Mouse (Mus musculus) forebrain, postnatal 0 days (tissue): ENCODE measurements around the gene St3gal6. TPM values are rescaled to one million over a fixed set of nuclear protein-coding genes. Genes with fewer than 3 reads are reported as not detected.
"Not testable (repeated sequence)": the region's sequence is repeated elsewhere in the genome, so short reads cannot be mapped to it uniquely, and the experiment has no call there.

Source experiments
- ATAC-seq: fragments of 200-750 bp; cut with Nextera tagmentation; 2 replicates; pipeline ENCODE4 v1.8.0; 2017; ENCODE audit warnings: mild to moderate bottlenecking, moderate library complexity
- DNase-seq: peaks from one replicate; pipeline ENCODE4 v3.0.0-alpha.2; 2015
- H3K27ac ChIP-seq: fragments of 300-500 bp; sonication (generic); 2 replicates; pipeline ENCODE4 v1.5.1; 2014; ENCODE audit warnings: low read depth, mild to moderate bottlenecking, antibody characterized with exemption, low read length, moderate library complexity, mixed read lengths
- H3K27me3 ChIP-seq: fragments of 300-500 bp; sonication (generic); 2 replicates; pipeline ENCODE4 v1.6.1; 2014; ENCODE audit warnings: mild to moderate bottlenecking, low read length, mixed read lengths; ENCODE audit not compliant: insufficient read depth
- H3K36me3 ChIP-seq: fragments of 300-500 bp; sonication (generic); 2 replicates; pipeline ENCODE4 v1.6.1; 2014; ENCODE audit warnings: mild to moderate bottlenecking, moderate library complexity; ENCODE audit not compliant: insufficient read depth
- H3K4me1 ChIP-seq: fragments of 300-500 bp; sonication (generic); 2 replicates; pipeline ENCODE4 v1.6.1; 2014; ENCODE audit warnings: antibody characterized with exemption; ENCODE audit not compliant: insufficient read depth
- H3K4me2 ChIP-seq: fragments of 300-500 bp; sonication (generic); 2 replicates; pipeline ENCODE4 v1.6.1; 2014; ENCODE audit warnings: low read depth, mild to moderate bottlenecking, moderate library complexity
- H3K4me3 ChIP-seq: fragments of 300-500 bp; sonication (generic); 2 replicates; pipeline ENCODE4 v1.5.1; 2014; ENCODE audit warnings: low read depth, low read length, mixed read lengths
- H3K9ac ChIP-seq: fragments of 300-500 bp; sonication (generic); 2 replicates; pipeline ENCODE4 v1.6.1; 2014; ENCODE audit warnings: mild to moderate bottlenecking
- H3K9me3 ChIP-seq: fragments of 300-500 bp; sonication (generic); 2 replicates; pipeline ENCODE4 v1.6.1; 2016; ENCODE audit warnings: low read length
- CTCF ChIP-seq: sonication (generic); IDR thresholded peaks from 2 replicates; pipeline ENCODE4 v1.5.1; 2016; ENCODE audit warnings: antibody characterized with exemption, control low read depth, low read depth
- WGBS: fragments of 180-500 bp; shearing (Covaris S2); extraction: QIAGEN DNeasy Blood & Tissue Kit; methylation state at CpG from one replicate; pipeline ENCODE4 v1.1.7; 2014; 5-methylcytosine and 5-hydroxymethylcytosine counted together
- polyA plus RNA-seq: library from polyadenylated mRNA; unstranded; fragments of >200 nt; fragmentation: Nextera tagmentation; extraction: Ambion mirVana; gene quantifications from 2 replicates; pipeline ENCODE4 v1.2.1, GENCODE M21; 2015
- total RNA-seq: library from RNA; depleted of rRNA; stranded (reverse); fragments of >200 nt; gene quantifications from 2 replicates; pipeline ENCODE4 v1.2.3, GENCODE M21; 2014

St3gal6 gene
- total and polyA plus RNA-seq, 2 experiments from 2014 or later, result 12.6 to 14.9 TPM

GRCm38 (mm10) chr16:58464051-58464450, 60.0 kb downstream of the St3gal6 start:
- Histone ChIP-seq H3K27ac (no peak overlapping the region), H3K9me3 (no peaks in the 10 kb centered on the region), H3K27me3 (no peaks in the 10 kb centered on the region), H3K36me3 (peaks cover 42% of the 10 kb centered on the region), H3K4me3 (no peak overlapping the region), H3K4me1 (no peaks in the 10 kb centered on the region), H3K9ac (no peak overlapping the region), H3K4me2 (no peak overlapping the region)
- no peak for DNase-seq
- TF ChIP-seq CTCF, result no peak
- WGBS, result 93% methylated on average over 14 of the region's 14 CpGs
- no peak for ATAC-seq

DNA sequence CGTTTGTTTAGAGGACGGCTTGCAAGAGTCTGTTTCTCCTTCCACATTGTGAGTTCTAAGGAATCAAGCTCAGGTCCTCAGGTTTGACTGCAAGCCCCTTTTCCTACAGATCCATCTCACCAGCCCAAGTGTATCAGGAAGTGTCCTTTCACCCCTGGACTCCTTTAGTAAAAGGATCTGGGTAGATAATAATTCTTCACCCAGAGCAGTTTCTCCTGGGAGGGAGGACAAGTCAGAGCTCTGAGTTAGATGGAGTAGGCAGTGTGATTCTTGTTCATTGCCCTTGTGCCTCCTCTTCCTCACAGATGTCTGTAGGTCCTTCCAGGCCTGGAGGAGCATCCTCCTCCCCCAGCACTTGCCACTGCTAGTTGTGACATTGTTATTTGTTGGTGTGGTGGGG, 61.5 kb downstream of the St3gal6 start:
- H3K4me1 ChIP-seq, result no peaks in the 10 kb centered on the region
- no peak overlapping the region for H3K27ac ChIP-seq
- no peak overlapping the region for H3K4me3 ChIP-seq
- no peak overlapping the region for H3K9ac ChIP-seq
- H3K36me3 ChIP-seq, result peaks cover 48% of the 10 kb centered on the region
- ATAC-seq, result no peak
- no peak for DNase-seq
- 94% methylated on average over 2 of the region's 2 CpGs for WGBS
- no peaks in the 10 kb centered on the region for H3K27me3 ChIP-seq
- H3K9me3 ChIP-seq, result no peaks in the 10 kb centered on the region
- TF ChIP-seq CTCF, result no peak
- no peak overlapping the region for H3K4me2 ChIP-seq

DNA sequence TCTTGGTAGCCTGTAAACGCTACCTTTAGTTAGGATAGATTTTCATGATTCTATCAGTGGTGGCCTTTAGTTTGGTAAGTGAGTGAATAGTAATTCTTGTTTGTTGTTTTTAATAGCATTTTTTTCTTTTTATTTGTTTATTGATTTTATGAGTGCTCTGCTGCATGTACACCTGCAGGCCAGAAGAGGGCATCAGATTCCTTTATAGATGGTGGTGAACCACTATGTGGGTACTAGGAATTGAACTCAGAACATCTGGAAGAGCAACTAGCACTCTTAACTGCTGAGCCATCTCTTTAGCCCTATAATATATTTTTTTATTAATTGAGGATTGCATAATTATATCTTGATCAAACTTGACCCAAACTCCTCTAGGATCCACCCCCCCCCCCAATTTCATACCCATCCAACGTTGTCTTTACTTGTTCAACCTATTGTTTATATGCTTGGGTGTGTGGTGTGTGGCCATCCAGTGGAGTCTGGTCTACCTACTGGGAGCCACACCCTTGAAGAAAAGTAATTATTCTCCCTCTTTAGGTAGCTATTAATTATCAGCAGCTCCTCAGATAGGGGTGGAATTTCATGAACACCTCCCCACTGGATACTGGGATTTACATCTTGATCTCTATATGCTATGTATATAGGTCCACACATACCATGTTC, 62.1 kb downstream of the St3gal6 start:
- no peaks in the 10 kb centered on the region for H3K4me1 ChIP-seq
- H3K9me3 ChIP-seq, result no peaks in the 10 kb centered on the region
- no peak overlapping the region for H3K4me3 ChIP-seq
- no peak for ATAC-seq
- H3K4me2 ChIP-seq, result no peak overlapping the region
- no peak overlapping the region for H3K9ac ChIP-seq
- WGBS, result 96% methylated on average over 2 of the region's 2 CpGs
- no peaks in the 10 kb centered on the region for H3K27me3 ChIP-seq
- peak; percentile 48 for TF ChIP-seq CTCF
- no peak overlapping the region for H3K27ac ChIP-seq
- no peak for DNase-seq
- H3K36me3 ChIP-seq, result peaks cover 45% of the 10 kb centered on the region

- no peak overlapping the region for H3K9ac ChIP-seq
- no peaks in the 10 kb centered on the region for H3K9me3 ChIP-seq
- no peaks in the 10 kb centered on the region for H3K27me3 ChIP-seq
- peaks cover 38% of the 10 kb centered on the region for H3K36me3 ChIP-seq
- H3K4me1 ChIP-seq, result no peaks in the 10 kb centered on the region
- no peak overlapping the region for H3K27ac ChIP-seq
- no peak for ATAC-seq
- H3K4me2 ChIP-seq, result no peak overlapping the region
- WGBS, result 93% methylated on average over 10 of the region's 10 CpGs
- DNase-seq, result no peak
- TF ChIP-seq CTCF, result no peak
- no peak overlapping the region for H3K4me3 ChIP-seq
These were observed 63.7 kb downstream of the St3gal6 start for GRCm38 (mm10) chr16:58460386-58460785.

GRCm38 (mm10) chr16:58459966-58460365, 64.1 kb downstream of the St3gal6 start:
- peaks cover 35% of the 10 kb centered on the region for H3K36me3 ChIP-seq
- H3K4me3 ChIP-seq, H3K4me2 ChIP-seq, H3K27me3 ChIP-seq, H3K27ac ChIP-seq, ATAC-seq, DNase-seq, H3K9me3 ChIP-seq, H3K9ac ChIP-seq, H3K4me1 ChIP-seq: not testable (repeated sequence)
- 52% methylated on average over 3 of the region's 3 CpGs for WGBS

DNA sequence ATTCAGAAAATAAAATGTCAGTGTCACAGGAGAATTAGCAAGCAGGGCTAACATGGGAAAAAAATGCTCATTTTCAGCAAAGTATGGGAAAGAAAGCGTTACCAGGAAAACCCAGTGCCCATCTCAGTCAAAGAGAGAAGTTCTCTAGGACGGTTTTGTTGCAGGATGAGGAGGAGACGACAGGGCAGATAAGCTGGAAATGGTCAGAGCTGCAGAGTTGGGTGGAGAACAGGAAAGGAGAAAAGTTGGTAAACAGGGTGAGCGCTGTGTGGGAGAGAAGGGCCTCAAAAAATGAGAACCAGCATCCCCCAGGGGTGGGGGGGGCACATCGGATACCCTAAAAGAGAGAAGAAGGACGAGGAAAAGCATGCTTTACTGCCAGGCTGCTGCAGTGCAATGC, 67.1 kb downstream of the St3gal6 start:
- Histone ChIP-seq H3K36me3 (peaks cover 29% of the 10 kb centered on the region), H3K27ac (no peak overlapping the region), H3K4me2 (no peak overlapping the region), H3K9me3 (no peaks in the 10 kb centered on the region), H3K4me3 (no peak overlapping the region), H3K27me3 (no peaks in the 10 kb centered on the region), H3K9ac (no peak overlapping the region), H3K4me1 (no peaks in the 10 kb centered on the region)
- no peak for TF ChIP-seq CTCF
- ATAC-seq (no peak), DNase-seq (no peak)
- 87% methylated on average over 6 of the region's 6 CpGs for WGBS

GRCm38 (mm10) chr16:58456445-58456844, 67.6 kb downstream of the St3gal6 start:
- Histone ChIP-seq H3K9me3 (no peaks in the 10 kb centered on the region), H3K9ac (no peak overlapping the region), H3K27me3 (no peaks in the 10 kb centered on the region), H3K4me1 (no peaks in the 10 kb centered on the region), H3K4me3 (no peak overlapping the region), H3K36me3 (peaks cover 29% of the 10 kb centered on the region), H3K27ac (no peak overlapping the region), H3K4me2 (no peak overlapping the region)
- 94% methylated on average over 5 of the region's 5 CpGs for WGBS
- DNase-seq (no peak), ATAC-seq (no peak)
- no peak for TF ChIP-seq CTCF
